Mouse (Mus musculus) CD4-positive naive resting alpha-beta T cell, adult 76 days (primary cell): Measurements from ENCODE around the gene Vmn2r38. TPM values are rescaled to one million over a fixed set of nuclear protein-coding genes. Genes with fewer than 3 reads are reported as not detected.

Source experiments
- total RNA-seq: library from RNA; stranded (reverse); gene quantifications from one replicate; pipeline ENCODE4 v1.2.4, GENCODE M21; 2023

The Vmn2r38 gene
- not detected for total RNA-seq

DNA sequence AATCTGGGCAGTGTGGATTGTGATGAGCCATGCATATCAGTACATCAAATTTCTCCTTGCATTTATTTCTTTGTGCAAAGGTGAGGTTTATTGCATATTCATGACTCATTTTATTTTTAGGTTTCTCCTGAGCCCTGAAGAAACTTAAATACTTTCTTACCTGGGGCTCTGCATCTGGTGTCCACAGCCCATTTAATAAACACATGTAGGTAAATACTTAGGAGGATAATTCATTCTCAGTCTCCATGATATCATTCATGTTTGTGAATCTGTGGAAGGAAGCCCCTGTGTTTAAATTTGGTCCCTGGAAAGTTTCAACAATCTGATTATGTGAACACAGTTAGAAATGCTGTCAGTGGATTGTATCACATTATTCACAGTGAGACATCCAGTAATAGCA lies at the start of gene Vmn2r38:
Gene Vmn2r38 (minus strand): TSS at position 101 of the 400 bp plus-strand sequence.

GRCm38 (mm10) chr7:9030698-9031097 lies 67.0 kb downstream of the Vmn2r38 start, which contains the start of gene Vmn2r39:
TSS of gene Vmn2r39 (minus strand) at chr7:9030798.

Other genes with a start within 250 kb of the Vmn2r38 start
- not detected for gene Vmn2r40, start 166.4 kb downstream of the Vmn2r38 start, total RNA-seq
- gene Vmn2r39, start 67.1 kb downstream of the Vmn2r38 start, total RNA-seq, result not detected
- gene Vmn2r37, start 125.8 kb upstream of the Vmn2r38 start, total RNA-seq, result not detected